Mouse (Mus musculus): Measurements from ENCODE around the gene Ston1.

DNA sequence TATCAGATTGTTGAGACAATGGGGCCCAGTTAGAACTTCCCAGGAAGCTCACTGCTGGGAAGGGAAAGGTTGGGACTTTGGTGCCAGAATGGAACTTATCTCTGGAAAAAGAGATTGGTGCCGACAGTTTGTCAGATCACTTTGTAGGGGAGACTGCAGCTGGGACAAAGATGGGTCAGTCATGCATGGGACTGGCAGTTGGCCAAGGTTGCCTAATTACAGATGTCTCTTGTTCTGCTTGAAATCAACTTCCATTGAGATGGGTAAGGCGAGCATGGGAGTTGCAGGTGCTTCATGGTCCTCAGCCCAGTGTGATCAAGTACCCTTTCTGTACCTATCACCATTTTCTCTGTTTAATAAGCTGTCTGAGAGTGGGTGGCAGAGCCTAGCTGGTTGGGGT is 68.6 kb downstream of the Ston1 start:
- TF ChIP-seq CTCF (IDR thresholded peaks at IDR 0.05; ENCODE audit: borderline replicate concordance, insufficient read depth, low read length) (no peak), POLR2A (IDR thresholded peaks at IDR 0.05; ENCODE audit: low read depth, low read length) (no peak)
